Comparison of ENCODE assay signal across 15 mouse cellular contexts in the genomic region with DNA sequence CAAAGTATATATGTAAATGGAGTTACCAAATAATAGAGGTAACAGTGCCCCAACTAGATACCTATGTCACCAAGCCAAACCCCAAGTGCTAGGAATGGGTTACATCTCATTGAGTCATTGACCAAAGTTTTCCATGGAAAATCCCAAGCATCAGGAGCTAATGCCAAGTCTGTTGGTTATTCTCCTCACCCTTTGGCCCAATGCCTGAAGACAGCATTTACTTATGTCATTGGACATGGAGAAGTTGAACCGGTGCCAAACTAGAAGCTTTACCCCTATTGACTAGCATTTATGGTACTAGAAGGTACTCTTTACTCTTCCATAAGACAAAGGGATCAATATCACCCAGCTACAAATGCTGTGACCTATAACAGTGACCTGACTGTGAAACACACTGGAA.
"Had no signal": no experiment of that assay in that cellular context is flagged by ENCODE, and none has a peak within 500 bp of the region (broad histone marks: within the 10 kb centered on the region; RNA-seq: fewer than 3 reads in every experiment).

No protein-coding gene starts in this region.

- H3K27me3 ChIP-seq: liver, embryonic 15.5 days; megakaryocyte, embryonic 14.5 days; midbrain, embryonic 13.5 days; midbrain, embryonic 15.5 days; neural tube, embryonic 12.5 days had no signal

- H3K27ac ChIP-seq: liver, embryonic 15.5 days; macrophage; midbrain, embryonic 13.5 days; midbrain, embryonic 15.5 days; neural tube, embryonic 12.5 days had no signal

- H3K9me3 ChIP-seq: liver, embryonic 15.5 days; megakaryocyte, embryonic 14.5 days; midbrain, embryonic 13.5 days; midbrain, embryonic 15.5 days; neural tube, embryonic 12.5 days had no signal

- H3K4me3 ChIP-seq: liver, embryonic 15.5 days; megakaryocyte, embryonic 14.5 days; midbrain, embryonic 13.5 days; midbrain, embryonic 15.5 days; neural tube, embryonic 12.5 days had no signal

- DNase-seq: liver, postnatal 0 days; lung, adult 2 months; lung, postnatal 10 days; lung, postnatal 36 days; right cerebral cortex, postnatal 14 days; thymus, adult 2 months; thymus, postnatal 25 days; thymus, postnatal 4 days had no signal

- H3K4me2 ChIP-seq: liver, embryonic 15.5 days; midbrain, embryonic 11.5 days; midbrain, embryonic 13.5 days; midbrain, embryonic 15.5 days; neural tube, embryonic 12.5 days had no signal

- H3K9ac ChIP-seq: liver, embryonic 15.5 days; liver, postnatal 0 days; midbrain, embryonic 13.5 days; midbrain, embryonic 15.5 days; neural tube, embryonic 12.5 days had no signal

- ATAC-seq: liver, postnatal 0 days; midbrain, embryonic 13.5 days; midbrain, embryonic 15.5 days had no signal

- H3K4me1 ChIP-seq: liver, embryonic 15.5 days; megakaryocyte, embryonic 14.5 days; midbrain, embryonic 13.5 days; midbrain, embryonic 15.5 days; neural tube, embryonic 12.5 days had no signal

- H3K36me3 ChIP-seq: liver, embryonic 15.5 days; midbrain, embryonic 13.5 days; midbrain, embryonic 15.5 days; neural tube, embryonic 12.5 days had no signal
